Mouse (Mus musculus) mammary gland, adult 2 months (tissue): ENCODE data around the gene Dll3. TPM values are rescaled to one million over a fixed set of nuclear protein-coding genes. Genes with fewer than 3 reads are reported as not detected.

ENCODE experiments used
- polyA plus RNA-seq: library from polyadenylated mRNA; depleted of rRNA; stranded (reverse); fragments of >200 nt; gene quantifications from 2 replicates; pipeline ENCODE4 v1.2.3, GENCODE M21; 2012; ENCODE audit warnings: low replicate concordance; rRNA removed

Gene Dll3
- polyA plus RNA-seq, result 0.11 TPM in 1 of 2 replicates, not detected in the other

DNA sequence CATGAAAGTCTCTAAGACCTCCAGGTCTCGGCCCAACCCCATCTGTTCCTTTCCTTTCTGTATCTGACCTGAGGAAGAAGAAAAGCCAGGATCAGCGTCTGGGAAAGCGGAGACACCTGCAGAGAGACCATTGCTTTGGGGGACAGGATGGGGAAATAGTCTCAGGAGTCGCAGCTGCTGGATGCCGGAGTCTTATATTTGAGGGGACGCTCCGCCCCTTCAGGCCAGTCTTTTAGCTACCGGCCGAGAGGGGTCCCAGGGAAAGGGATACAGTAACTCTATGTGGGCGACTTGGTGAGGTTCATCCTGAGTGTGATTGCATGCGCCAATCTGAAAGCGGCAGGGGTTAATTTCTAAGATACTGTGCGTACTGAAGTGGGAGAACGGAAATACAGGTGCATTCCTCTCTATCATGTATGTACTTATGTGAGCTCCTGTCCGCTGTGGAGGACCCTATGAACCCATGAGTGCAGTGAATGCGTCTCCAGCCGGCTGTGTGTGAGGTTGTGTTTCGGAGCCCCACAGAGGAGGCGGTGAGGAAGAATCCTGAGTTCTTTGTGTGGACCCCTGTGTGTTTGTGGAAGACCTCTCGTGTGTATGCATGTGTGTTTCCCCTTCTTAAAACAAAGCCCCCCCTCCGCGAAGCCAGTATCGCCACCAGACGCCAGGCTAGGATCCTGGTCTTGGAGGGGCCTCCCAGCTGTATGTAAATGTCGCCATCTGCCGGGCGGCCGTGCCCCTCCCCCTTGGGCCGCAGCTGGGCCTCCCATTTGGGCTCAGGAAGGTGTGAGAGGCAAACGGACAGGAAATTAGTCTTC, at the start of gene Dll3:
TSS of gene Dll3 (minus strand) at position 623 of the 818 bp plus-strand sequence.

DNA sequence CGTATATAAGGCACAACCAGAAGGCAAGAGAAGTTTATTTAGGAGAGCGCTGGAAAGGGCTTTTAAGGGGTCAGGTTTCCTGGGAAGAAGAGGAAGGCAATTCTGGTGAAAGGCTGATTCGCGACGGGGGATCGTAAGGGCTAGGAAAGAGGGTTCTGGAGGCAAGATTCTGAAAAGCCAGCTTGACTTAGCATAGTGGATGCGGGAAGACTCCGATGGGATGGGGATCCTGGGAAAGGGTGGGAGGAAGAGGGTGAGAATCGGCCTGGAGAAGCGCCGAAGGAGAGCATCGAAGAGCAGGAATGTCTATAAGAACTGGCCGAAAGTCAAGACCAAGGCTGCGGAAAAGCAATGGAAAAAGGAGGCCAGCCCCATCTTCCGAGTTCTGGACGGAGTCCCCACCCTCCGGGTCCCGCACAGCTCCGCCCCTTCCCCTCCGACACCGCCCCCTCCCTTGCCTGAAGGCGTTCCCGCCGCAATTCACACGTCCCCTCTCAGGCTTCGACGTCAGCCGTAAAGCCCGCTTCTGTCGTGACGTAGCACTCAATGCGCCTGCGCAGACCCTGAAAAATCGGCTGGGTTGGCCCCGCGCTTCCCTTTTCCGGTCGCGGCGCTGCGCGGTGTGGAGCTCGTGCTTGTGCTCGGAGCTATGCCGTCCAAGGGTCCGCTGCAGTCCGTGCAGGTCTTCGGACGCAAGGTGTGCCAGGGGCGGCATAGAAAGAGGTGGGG, 48.3 kb upstream of the Dll3 start, which contains the start of gene Rps16:
TSS of gene Rps16 (plus strand) at position 498 of the 729 bp plus-strand sequence.

DNA sequence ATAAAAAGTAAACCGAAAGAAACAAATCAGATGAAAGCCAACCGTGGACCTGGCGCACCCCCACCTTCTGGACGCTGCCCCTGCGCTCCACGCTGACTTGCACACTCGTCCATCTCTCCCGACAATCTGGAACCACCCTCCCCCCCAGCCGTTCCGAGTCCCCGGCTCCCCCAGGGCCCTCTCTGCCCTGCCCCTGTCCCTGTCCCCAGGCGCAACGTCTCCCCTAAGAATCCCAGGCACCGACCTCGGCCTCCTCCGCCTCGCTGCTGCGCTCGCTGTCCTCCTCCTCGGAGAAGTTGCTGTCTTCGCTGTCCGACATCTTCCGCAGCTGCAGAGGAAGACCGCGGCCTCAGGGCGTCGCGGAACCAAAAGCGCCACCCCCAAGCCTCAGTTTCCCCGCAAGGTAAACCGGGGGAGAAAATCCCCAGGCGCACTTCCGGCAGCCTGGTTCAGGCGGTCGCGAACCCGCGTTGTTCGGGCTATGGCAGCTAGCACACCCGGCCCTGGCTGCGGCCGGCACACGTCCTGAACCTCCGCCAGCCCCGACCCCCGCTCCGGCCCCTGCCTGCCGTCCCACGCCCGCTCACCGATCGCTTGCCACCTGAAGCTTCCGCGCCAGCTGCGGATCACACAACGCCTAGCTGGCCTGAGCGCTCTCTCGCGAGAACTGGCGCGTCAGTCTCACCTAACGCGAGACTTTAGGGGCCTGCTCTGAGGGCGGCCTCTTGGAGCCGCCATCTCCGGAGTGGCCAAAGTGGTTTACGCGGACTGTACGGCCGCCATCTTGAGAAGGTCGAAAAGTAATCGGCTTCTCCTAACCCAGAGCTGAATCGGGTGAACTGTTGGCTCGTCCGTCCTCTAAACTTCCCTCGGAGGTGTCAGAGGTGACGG, 36.3 kb upstream of the Dll3 start, which contains the start of gene Supt5:
TSS of gene Supt5 (minus strand) at position 639 of the 891 bp plus-strand sequence.

DNA sequence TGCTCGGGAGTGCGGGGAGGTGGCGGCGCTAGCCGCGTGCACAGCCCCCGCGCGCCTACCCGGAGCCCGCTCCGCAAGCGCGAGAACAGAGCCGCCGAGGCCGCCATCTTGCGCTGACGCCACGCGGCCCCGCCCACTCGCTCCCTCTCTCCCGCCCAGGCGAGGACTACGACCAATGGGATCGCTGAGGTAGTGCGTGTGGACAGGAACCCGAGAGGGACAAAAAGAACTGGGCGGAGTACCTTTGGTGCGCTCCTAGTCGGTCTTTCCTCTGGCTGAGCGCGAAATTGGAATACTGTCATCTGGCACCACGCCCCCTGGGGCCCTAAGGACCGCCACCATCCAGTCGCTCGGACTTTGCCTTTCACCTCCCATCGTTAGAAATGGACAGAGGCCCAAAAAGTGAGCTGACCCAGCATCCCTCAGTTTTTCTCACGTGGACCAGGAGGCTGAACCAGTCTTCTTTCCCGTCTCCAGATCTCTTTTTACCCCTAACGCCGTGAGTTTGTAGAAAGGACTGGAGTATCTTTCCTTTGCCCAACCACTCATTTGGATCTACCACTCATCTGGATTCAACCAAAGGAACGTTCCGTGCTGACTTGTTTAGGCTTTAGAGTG, 10.0 kb upstream of the Dll3 start, which contains the start of gene Timm50:
TSS of gene Timm50 (minus strand) at position 147 of the 618 bp plus-strand sequence.

DNA sequence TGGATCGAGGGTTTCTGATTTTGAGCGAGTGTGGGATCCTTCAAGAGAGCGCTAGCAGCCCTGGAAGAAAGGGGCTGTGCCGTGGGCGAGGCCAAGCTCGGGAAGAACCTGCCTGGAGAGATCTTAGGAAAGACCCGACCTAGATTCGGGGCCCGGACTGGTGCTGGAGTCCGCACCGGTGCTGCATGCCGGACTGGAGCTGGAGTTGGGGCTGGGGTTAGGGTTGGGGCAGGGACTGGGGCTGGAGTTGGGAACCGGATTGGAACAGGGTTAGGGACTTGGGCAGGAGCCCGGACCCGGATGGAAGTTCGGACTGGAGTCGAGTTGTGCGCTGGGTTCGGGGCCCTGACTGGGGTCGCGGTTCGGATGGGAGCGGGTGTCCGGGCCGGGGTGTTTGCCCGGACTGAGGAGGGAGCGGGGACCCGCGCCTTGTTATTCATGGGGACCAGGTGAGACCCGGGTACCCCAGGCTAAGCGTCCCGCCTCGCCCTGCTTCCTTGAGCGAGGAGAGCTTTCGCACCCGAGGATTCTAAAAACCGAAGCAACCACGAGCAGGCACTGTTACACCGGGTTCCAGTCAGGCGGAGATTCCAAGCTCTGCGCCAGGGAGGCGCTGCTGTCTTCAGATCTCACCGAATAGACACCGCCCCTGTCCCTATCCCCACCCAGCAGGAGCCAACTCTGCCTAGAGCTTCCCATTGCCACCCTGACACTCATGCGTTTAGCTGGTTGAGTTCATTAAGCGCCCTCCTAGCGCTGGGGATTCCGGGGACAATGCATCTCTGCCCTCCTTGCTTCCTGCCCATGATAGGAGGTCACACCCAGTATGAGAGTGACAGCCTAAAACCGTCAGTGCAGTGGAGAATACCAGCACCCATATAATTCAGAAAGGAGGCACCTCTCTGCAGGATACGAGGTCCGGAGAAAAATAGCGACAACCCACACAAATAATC, 11.1 kb downstream of the Dll3 start, which contains the start of gene Selenov:
TSS of gene Selenov (minus strand) at position 549 of the 953 bp plus-strand sequence.

DNA sequence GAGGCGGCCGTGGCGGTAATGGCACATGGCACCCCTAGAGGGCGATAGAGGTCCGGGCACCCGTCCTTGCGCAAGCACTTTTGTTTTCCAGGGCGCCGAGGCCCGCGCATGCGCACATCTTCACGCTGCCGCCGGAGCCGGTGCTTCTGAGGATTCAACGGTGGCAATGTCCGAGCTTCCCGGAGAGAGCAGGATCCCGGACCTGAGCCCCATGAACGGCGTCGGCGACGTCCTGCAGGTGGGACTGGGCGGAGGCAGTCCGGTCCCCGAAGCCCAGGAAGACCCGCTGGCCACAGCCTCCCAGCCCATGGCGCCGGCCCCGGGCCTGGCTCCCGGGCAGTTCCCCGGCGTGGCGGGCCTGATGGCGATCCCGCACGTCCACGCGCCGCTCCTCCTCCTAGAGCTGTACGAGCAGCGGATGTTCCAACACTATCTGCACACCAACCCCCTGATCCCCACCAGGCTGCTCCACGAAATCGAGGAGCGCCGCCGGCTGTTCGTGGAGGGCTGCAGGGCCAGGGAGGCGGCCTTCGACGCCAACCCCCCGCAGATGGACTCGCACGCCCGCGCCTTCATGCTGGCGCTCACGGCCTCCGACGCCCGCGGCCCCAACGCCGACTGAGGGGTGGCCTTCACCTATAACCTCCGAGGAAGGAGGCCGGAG, 24.3 kb downstream of the Dll3 start, which contains the start of gene Eid2b:
TSS of gene Eid2b (plus strand) at position 125 of the 664 bp plus-strand sequence.

DNA sequence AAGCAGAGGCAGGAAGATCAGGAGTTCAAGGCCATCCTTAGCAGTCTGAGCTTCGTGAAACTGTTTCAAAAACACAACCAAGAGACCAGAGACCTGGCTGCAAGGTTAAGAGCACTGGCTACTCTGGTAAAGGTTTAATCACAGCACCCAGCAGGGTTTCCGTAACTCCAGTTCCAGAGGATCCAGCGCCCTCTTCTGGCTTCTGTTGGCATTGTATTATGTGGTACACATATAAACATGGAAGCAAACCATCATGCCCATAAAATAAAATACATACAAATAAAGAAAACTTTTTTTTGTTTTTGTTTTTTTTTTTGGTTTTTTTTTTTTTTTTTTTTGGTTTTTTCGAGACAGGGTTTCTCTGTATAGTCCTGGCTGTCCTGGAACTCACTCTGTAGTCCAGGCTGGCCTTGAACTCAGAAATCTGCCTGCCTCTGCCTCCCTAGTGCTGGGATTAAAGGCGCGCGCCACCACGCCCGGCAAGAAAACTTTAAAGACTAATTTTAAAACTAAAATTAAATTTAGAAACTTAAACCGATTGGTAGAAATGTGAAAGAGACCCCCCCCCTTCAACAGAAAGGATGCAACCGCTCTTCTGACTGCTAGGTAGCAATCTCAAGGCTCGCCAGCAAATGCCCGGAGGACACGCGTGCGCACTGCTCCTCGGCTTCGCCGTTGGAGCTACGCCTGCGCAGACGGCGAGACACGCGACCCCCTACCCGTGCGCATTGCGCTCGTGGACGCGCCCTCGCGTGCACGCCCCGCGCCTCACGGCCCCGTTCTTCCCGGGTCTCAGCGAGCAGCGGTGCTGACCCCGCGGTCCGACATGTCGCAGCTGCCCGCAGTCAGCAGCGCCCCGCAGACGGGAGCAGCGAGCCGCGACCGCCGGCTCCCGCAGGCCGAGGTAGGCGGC, 34.7 kb downstream of the Dll3 start, which contains the start of gene Eid2:
TSS of gene Eid2 (plus strand) at position 753 of the 913 bp plus-strand sequence.

Other genes starting within 250 kb of the Dll3 start
- 45.0 and 51.2 TPM in 2 replicates for gene Fcgbp, start 231.0 kb downstream of the Dll3 start, polyA plus RNA-seq
- gene 9530053A07Rik, start 172.8 kb downstream of the Dll3 start, polyA plus RNA-seq, result not detected in 2 replicates
- 32.1 and 36.7 TPM in 2 replicates for gene Fbl, start 132.5 kb downstream of the Dll3 start, polyA plus RNA-seq
- 66.0 and 77.5 TPM in 2 replicates for gene Dyrk1b, start 122.8 kb downstream of the Dll3 start, polyA plus RNA-seq
- gene Eid2, start 34.4 kb downstream of the Dll3 start, polyA plus RNA-seq, result 2.6 and 9.5 TPM in 2 replicates
- gene Eid2b, start 24.5 kb downstream of the Dll3 start, polyA plus RNA-seq, result 7.4 and 19.4 TPM in 2 replicates
- gene Selenov, start 11.1 kb downstream of the Dll3 start, polyA plus RNA-seq, result not detected in 2 replicates
- 90.3 and 103 TPM in 2 replicates for gene Timm50, start 9.8 kb upstream of the Dll3 start, polyA plus RNA-seq
- 114 and 125 TPM in 2 replicates for gene Supt5, start 36.5 kb upstream of the Dll3 start, polyA plus RNA-seq
- gene Rps16, start 48.4 kb upstream of the Dll3 start, polyA plus RNA-seq, result 1,024 and 1,255 TPM in 2 replicates
- 35.6 and 63.3 TPM in 2 replicates for gene Plekhg2, start 70.4 kb upstream of the Dll3 start, polyA plus RNA-seq
- 63.8 and 131 TPM in 2 replicates for gene Zfp36, start 78.0 kb upstream of the Dll3 start, polyA plus RNA-seq
- 54.4 and 58.2 TPM in 2 replicates for gene Med29, start 90.5 kb upstream of the Dll3 start, polyA plus RNA-seq
- 89.1 and 121 TPM in 2 replicates for gene Paf1, start 90.7 kb upstream of the Dll3 start, polyA plus RNA-seq
- 21.0 and 30.6 TPM in 2 replicates for gene Gmfg, start 135.2 kb upstream of the Dll3 start, polyA plus RNA-seq
- 3.9 and 9.0 TPM in 2 replicates for gene Lrfn1, start 149.7 kb upstream of the Dll3 start, polyA plus RNA-seq
- gene Ifnl2, start 208.2 kb upstream of the Dll3 start, polyA plus RNA-seq, result not detected in 2 replicates
- not detected in 2 replicates for gene Ifnl3, start 220.6 kb upstream of the Dll3 start, polyA plus RNA-seq
- 0.91 TPM in 1 of 2 replicates, not detected in the other for gene Sycn, start 238.6 kb upstream of the Dll3 start, polyA plus RNA-seq
- gene Nccrp1, start 245.0 kb upstream of the Dll3 start, polyA plus RNA-seq, result 1.0 and 2.2 TPM in 2 replicates